Mouse (Mus musculus): ENCODE data around the gene Eif4b. TPM values are rescaled to one million over a fixed set of nuclear protein-coding genes. Genes with fewer than 3 reads are reported as not detected.
A peak's percentile ranks its signal among the peaks of the same experiment; 100 is the strongest.

Eif4b gene
- total RNA-seq, 2 experiments from 2014 or later, result 130 to 139 TPM

- DNase-seq, result no peak
- intact Hi-C loops (cut with DNase I; ENCODE audit: low total_unique reads), result no loop called here
Measured at GRCm38 (mm10) chr15:102112827-102113226, 39.3 kb downstream of the Eif4b start.

GRCm38 (mm10) chr15:102113674-102114073, 40.1 kb downstream of the Eif4b start:
- intact Hi-C loops (cut with DNase I; ENCODE audit: low total_unique reads), result no loop called here
- DNase-seq, result no peak

- intact Hi-C loops (cut with DNase I; ENCODE audit: low total_unique reads), result no loop called here
- DNase-seq, result no peak
Measured at GRCm38 (mm10) chr15:102114651-102115260, 41.2 kb downstream of the Eif4b start.

GRCm38 (mm10) chr15:102115731-102116231, 42.2 kb downstream of the Eif4b start:
- no peak for DNase-seq

GRCm38 (mm10) chr15:102116753-102117415, 43.3 kb downstream of the Eif4b start:
- intact Hi-C loops (cut with DNase I; ENCODE audit: low total_unique reads), result loop anchor here (2.0 kb wide), 1 partner anchor 30 kb away; no protein-coding TSS in a partner anchor
- DNase-seq, result no peak

More at GRCm38 (mm10) chr15:102115731-102116231, 42.2 kb downstream of the Eif4b start:
- intact Hi-C loops (cut with DNase I; ENCODE audit: low total_unique reads), result loop anchor here (2.0 kb wide), 1 partner anchor 31 kb away; no protein-coding TSS in a partner anchor

GRCm38 (mm10) chr15:102117461-102118443, 44.2 kb downstream of the Eif4b start:
- intact Hi-C loops (cut with DNase I; ENCODE audit: low total_unique reads), result loop anchor here (2.0 kb wide), 1 partner anchor 29 kb away; no protein-coding TSS in a partner anchor
- no peak for DNase-seq

GRCm38 (mm10) chr15:102118591-102118990, 45.0 kb downstream of the Eif4b start:
- no peak for DNase-seq
- intact Hi-C loops (cut with DNase I; ENCODE audit: low total_unique reads), result no loop called here

GRCm38 (mm10) chr15:102119121-102119830, 45.7 kb downstream of the Eif4b start:
- intact Hi-C loops (cut with DNase I; ENCODE audit: low total_unique reads), result no loop called here
- no peak for DNase-seq

- no peak for DNase-seq
- intact Hi-C loops (cut with DNase I; ENCODE audit: low total_unique reads), result no loop called here
Measured at GRCm38 (mm10) chr15:102119831-102120170, 46.2 kb downstream of the Eif4b start.

- intact Hi-C loops (cut with DNase I; ENCODE audit: low total_unique reads), result no loop called here
- no peak for DNase-seq
Measured at GRCm38 (mm10) chr15:102120530-102120929, 47.0 kb downstream of the Eif4b start.

- intact Hi-C loops (cut with DNase I; ENCODE audit: low total_unique reads), result no loop called here
- DNase-seq, result peak; percentile 78
Measured at GRCm38 (mm10) chr15:102126303-102126702, 52.7 kb downstream of the Eif4b start.

- intact Hi-C loops (cut with DNase I; ENCODE audit: low total_unique reads), result no loop called here
- no peak for DNase-seq
Measured at GRCm38 (mm10) chr15:102133314-102133713, 59.7 kb downstream of the Eif4b start.

GRCm38 (mm10) chr15:102134709-102135108, 61.1 kb downstream of the Eif4b start:
- intact Hi-C loops (cut with DNase I; ENCODE audit: low total_unique reads), result no loop called here
- DNase-seq, result no peak

GRCm38 (mm10) chr15:102135522-102136128, 62.1 kb downstream of the Eif4b start:
- intact Hi-C loops (cut with DNase I; ENCODE audit: low total_unique reads), result no loop called here
- DNase-seq, result no peak

- intact Hi-C loops (cut with DNase I; ENCODE audit: low total_unique reads), result no loop called here
- DNase-seq, result peak; percentile 95
Measured at GRCm38 (mm10) chr15:102136129-102136758, 62.7 kb downstream of the Eif4b start, which contains the start of gene Spryd3. TSS of gene Spryd3 (minus strand) at chr15:102136234.

- intact Hi-C loops (cut with DNase I; ENCODE audit: low total_unique reads), result no loop called here
- no peak for DNase-seq
Measured at GRCm38 (mm10) chr15:102141120-102141519, 67.5 kb downstream of the Eif4b start.

GRCm38 (mm10) chr15:102142914-102143912, 69.6 kb downstream of the Eif4b start:
- intact Hi-C loops (cut with DNase I; ENCODE audit: low total_unique reads), result no loop called here
- DNase-seq, result peak; percentile 73
